Mouse (Mus musculus): ENCODE data around the gene Tbc1d8.
A peak's percentile ranks its signal among the peaks of the same experiment; 100 is the strongest.

Gene Tbc1d8

GRCm38 (mm10) chr1:39478057-39478895, at the start of gene Tbc1d8:
Tbc1d8 (minus strand) TSS chr1:39478755.
- peak; percentile 69 for DNase-seq

DNA sequence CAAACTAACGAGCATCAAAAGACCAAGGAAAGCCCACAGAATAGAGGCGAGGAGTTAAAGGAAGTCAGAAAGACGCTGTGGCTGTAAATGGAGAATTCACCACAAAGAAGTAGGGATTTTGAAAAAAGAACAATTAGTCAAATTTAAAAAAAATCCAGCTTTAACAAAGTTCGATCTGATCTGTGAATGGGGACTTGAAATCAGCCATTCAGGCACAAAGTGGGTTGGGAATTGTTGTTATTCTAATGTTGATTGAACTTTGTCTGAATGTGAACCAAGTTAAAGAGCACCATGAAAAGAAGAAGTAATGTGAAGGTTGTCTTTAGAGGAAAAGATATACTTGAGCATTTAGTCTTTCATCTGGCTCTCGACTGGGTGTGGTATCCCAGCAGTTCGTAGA, 49.8 kb upstream of the Tbc1d8 start:
- no peak for DNase-seq

DNA sequence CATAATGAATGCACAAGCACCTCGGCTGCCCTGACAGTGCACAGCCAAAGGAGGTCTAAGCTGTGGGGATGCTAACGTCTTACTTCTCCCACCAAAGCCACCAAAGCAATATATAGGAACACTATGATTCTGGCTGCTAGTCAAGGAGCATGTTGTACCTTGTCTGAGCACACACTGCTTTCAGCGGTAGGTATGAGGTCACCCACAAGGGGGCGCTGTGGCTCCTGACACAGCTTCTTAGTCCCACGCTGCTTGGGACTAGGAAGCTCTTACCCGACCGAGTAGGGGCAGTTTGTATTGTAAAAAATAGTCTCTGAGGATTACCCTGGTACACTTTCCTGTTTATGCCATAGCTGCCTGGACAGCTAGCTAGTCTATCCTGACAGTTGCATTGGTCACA, 48.9 kb upstream of the Tbc1d8 start:
- DNase-seq = peak; percentile 72

DNA sequence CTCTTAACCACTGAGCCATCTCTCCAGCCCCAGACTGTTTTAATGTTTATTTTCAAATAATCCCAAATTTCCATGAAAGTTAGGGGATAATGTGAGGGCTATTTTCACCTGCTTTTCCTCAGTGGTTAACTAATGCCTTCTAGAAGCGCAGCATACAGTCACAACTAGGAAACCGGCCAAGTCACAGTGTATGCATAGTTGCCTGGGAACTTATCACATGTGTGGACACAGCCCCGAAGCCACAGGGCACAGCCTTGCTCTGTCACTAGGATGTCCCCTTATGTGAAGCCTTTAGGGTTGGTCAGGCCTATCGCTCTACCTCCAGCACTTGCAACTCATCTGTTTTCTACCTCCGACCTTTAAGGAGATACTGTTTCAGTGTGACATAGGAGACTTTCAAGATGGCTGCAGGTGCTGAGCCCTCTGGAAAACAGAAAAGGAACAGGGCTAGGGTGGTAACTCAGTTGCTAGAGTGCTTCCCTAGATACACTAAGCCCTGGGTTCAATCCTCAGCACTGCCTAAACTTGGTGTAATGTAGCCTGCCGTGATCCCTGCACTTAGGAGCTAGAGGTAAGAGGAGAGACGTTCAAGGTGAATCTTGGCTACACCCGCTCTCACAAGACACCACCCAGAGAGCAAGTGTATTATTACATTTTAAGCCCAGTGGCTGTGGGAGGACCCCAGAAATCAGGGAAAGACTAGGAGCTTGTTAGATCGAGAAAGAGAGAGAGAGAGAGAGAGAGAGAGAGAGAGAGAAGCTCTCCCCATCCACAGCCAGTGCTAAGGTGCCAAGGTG, 48.0 kb upstream of the Tbc1d8 start:
- DNase-seq = no peak

GRCm38 (mm10) chr1:39525763-39526162, 47.2 kb upstream of the Tbc1d8 start:
- no peak for DNase-seq

- peak; percentile 77 for DNase-seq
These were observed 44.0 kb upstream of the Tbc1d8 start for GRCm38 (mm10) chr1:39522519-39522918.

- no peak for DNase-seq
These were observed 42.8 kb upstream of the Tbc1d8 start for GRCm38 (mm10) chr1:39521326-39521725.

- DNase-seq = peak; percentile 87
These were observed 36.9 kb upstream of the Tbc1d8 start for GRCm38 (mm10) chr1:39515303-39515991.

DNA sequence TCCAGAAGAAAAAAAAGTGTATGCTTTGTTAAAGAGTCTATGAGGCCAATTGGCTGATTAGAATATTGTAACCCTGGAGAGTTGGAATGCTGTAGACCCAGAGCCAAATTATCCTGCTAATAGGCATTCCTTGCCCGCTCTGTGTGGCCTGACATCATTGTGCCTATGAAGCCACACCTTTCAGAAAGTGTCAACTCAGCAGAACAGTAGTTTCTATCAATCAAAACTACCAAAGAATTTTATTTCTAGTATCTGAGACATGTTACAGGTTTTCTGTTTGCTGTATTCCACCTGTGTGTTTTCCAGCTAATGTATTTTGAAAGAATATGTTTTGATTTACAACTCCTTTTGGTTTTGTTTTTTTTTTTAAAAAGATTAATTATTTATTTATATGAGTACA, 33.6 kb upstream of the Tbc1d8 start:
- no peak for DNase-seq

- DNase-seq = no peak
These were observed 33.2 kb upstream of the Tbc1d8 start for GRCm38 (mm10) chr1:39511775-39512174.

DNA sequence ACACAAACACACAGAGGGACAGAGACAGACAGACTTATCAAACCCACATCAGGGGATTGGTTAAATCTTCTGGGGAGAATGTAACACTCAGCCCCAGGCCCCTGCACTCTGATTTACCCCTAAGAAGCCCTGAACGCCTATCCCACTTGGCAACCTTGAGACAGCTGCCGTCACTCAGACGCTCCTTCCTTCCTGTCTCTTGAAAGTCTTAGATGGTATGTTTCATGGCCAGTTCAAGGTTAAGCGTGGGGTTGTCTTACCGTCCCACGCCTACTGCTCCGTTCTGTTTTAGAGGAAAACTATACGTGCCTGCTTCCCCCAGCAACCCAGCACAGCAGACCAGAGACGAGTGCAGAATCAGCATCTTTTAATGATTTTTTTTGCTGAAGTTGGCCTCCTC, 27.0 kb upstream of the Tbc1d8 start:
- no peak for DNase-seq

GRCm38 (mm10) chr1:39504261-39504660, 25.7 kb upstream of the Tbc1d8 start:
- peak; percentile 58 for DNase-seq

DNA sequence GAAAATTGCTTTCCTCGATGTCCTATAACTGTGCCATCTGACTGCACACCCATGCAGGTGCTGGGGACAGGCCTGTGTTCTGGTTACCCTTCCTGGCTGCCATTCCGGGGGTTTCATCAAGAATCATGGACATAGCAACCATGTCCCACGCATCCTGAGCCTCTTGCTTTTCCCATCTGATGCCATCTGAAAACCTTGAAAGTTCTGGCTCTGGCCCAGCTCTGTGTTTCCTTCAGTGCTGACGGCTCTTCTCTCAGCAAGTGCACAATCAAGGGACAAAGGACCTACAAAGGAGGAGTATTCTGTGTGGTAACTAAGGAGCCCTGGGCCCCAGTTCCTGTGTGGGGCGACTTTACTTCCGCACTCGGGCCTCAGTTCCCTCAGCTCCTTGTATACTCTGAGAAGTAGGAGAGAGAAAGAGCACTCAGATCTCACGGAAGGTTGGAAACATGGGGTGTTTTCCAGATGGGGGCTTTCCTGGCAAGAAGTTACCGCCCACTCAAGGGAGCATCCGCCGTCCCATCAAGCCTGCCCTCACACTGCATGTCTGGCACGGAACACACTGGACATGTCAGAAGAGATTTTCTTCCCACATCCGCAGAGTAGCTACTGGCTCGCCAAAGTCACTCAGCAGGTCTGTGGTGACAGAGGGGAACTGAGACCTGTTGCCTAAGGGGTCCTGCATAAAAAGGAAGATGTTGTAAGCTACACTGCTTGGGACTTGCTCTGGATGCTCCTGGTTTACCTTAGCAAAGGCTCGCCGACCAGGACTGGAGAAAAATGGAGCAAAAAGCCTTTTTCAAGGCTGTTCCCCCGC, 24.5 kb upstream of the Tbc1d8 start:
- DNase-seq = no peak

DNA sequence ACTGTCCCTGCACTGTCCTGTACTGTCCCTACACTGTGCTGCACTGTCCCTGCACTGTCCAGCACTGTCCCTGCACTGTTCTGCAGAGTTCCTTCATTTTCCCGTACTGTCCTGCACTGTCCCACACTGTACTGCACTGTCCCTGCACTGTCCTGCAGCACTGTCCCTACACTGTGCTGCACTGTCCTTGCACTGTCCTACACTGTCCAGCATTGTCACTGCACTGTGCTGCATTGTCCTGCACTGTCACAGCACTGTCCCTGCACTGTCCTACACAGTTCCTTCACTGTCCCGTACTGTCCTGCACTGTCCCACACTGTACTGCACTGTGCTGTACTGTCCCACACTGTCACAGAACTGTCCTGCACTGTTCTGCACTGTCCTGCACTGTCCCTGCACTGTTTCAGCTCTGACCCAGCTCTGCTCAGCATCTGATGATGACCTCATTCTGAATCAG, 21.0 kb upstream of the Tbc1d8 start:
- DNase-seq = no peak

DNA sequence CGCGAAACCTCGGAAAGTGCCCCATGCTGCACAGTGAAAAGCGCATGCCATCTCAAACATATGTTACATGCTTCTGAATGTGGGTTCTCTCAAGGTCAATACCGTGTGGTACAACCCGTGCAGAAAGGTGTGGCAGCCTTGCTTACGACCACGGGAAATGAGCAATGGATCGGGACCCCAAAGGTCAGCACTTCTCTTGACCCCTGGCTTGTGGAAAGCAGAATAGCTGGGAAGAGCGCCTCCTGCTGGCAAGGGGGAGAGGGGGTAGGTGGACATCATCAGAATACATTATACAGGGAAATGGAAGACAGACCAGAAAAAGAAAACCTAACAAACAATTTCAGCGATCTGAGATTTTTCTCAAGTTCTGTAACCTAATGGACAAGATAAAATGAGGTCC, 19.2 kb upstream of the Tbc1d8 start:
- no peak for DNase-seq

GRCm38 (mm10) chr1:39496995-39497394, 18.4 kb upstream of the Tbc1d8 start:
- DNase-seq = no peak

GRCm38 (mm10) chr1:39493664-39494063, 15.1 kb upstream of the Tbc1d8 start:
- DNase-seq = no peak

- DNase-seq = no peak
These were observed 14.6 kb upstream of the Tbc1d8 start for GRCm38 (mm10) chr1:39493165-39493564.

DNA sequence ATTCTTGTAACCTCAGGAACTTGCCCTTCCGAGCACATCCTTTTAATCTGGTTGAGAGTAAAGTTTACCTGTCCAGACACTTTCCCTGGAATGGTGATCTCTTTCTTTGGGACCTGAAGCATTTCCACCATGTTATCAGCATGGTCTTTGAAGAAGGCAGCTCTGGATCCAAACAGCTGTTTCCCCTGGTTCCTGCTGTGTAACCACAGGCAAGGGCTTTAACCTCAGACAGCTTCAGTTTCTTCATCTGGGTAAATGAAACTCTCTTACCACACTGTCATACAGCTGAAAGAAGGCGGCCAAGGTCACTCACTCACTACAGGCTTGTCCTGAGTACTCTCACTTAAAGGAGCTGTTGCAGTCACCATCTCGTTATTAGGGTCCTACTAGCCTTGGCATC, 8.8 kb upstream of the Tbc1d8 start:
- DNase-seq = no peak

GRCm38 (mm10) chr1:39482115-39482815, 3.7 kb upstream of the Tbc1d8 start:
- no peak for DNase-seq

- peak; percentile 57 for DNase-seq
These were observed 699 bp upstream of the Tbc1d8 start for GRCm38 (mm10) chr1:39479254-39479653.

DNA sequence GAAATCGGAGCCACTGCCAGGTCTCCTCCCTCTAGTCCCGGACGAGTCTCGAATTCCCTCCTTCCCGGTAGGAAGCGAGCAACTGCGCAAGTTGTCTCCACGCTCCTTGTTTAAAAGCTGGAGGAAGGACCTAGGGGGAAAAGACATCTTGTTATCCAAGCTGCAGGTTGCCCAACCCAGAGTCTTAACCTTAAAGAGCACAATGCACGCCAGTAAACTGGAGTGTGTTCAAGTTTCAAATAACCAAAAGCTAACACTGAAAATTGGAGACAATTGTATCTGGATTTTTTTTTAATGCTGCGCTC, 293 bp upstream of the Tbc1d8 start:
- DNase-seq = peak; percentile 88

All from cerebellum, adult 9-10 months (tissue).